Mouse (Mus musculus) bone marrow macrophage, adult 2 months (primary cell): ENCODE results near the gene Rpusd3.

ENCODE experiments used
- CTCF ChIP-seq: IDR thresholded peaks from 2 replicates; pipeline ENCODE4 v1.5.1; 2012; ENCODE audit warnings: low read depth, mild to moderate bottlenecking, low read length, moderate library complexity
- POLR2A ChIP-seq: IDR thresholded peaks from 2 replicates; pipeline ENCODE4 v1.6.1; 2012; ENCODE audit warnings: mild to moderate bottlenecking, low read depth, low read length, borderline replicate concordance

- TF ChIP-seq CTCF, result no peak
- no peak for TF ChIP-seq POLR2A
Observed at GRCm38 (mm10) chr6:113396270-113397030, 22.7 kb downstream of the Rpusd3 start.
